ENCODE assay signal across 8 mouse cellular contexts in genomic region chr7:19303770-19304169, GRCm38 (mm10). TPM values are rescaled to one million over a fixed set of nuclear protein-coding genes. Genes with fewer than 3 reads are reported as not detected.
DNase-seq lines count a peak whose midpoint lies in the region; ATAC-seq and TF ChIP-seq lines count a peak whose summit lies in the region.

No protein-coding gene starts in this region.

- H3K36me3 ChIP-seq in G1E (replicated peaks): no peaks in the 10 kb centered on the region
- no peaks in the 10 kb centered on the region for H3K36me3 ChIP-seq in forebrain, postnatal 0 days (ENCODE audit: insufficient read depth)
- H3K36me3 ChIP-seq in hindbrain, embryonic 11.5 days (ENCODE audit: control insufficient read depth, insufficient read depth, low read length): no peaks in the 10 kb centered on the region
- H3K36me3 ChIP-seq in megakaryocyte, embryonic 14.5 days (replicated peaks; ENCODE audit: low read length): no peaks in the 10 kb centered on the region

- peaks cover 49% of the 10 kb centered on the region for H3K4me1 ChIP-seq in G1E (ENCODE audit: insufficient read depth, low read depth, low read length)
- H3K4me1 ChIP-seq in brown adipose tissue, adult 24 weeks (ENCODE audit: control insufficient read depth, insufficient read depth, insufficient read length, low read length): no peaks in the 10 kb centered on the region
- H3K4me1 ChIP-seq in forebrain, postnatal 0 days (ENCODE audit: insufficient read depth): peaks cover 7% of the 10 kb centered on the region; the same call in 1 of the 2 replicates
- peaks cover 4% of the 10 kb centered on the region; the same call in 1 of the 2 replicates for H3K4me1 ChIP-seq in hindbrain, embryonic 11.5 days (replicated peaks; ENCODE audit: control insufficient read depth, insufficient read depth, low read length)
- peaks cover 72% of the 10 kb centered on the region for H3K4me1 ChIP-seq in megakaryocyte, embryonic 14.5 days

- no peak for DNase-seq in G1E (ENCODE audit: low spot score)
- peak; percentile 60 for DNase-seq in forebrain, postnatal 0 days
- peak; percentile 93 for DNase-seq in hindbrain, embryonic 11.5 days (ENCODE audit: low spot score)
- DNase-seq in left cerebral cortex, adult 2 months (ENCODE audit: extremely low spot score in 1 of 2, low spot score in 2 of 2): peak; percentile 72 to 86
- peak; percentile 59 for DNase-seq in right cerebral cortex, postnatal 25 days

- H3K9ac ChIP-seq in forebrain, postnatal 0 days: no peak overlapping the region
- H3K9ac ChIP-seq in hindbrain, embryonic 11.5 days (ENCODE audit: low read depth, low read length): no peak overlapping the region

- no peaks in the 10 kb centered on the region for H3K9me3 ChIP-seq in G1E (replicated peaks)
- no peaks in the 10 kb centered on the region for H3K9me3 ChIP-seq in forebrain, postnatal 0 days (ENCODE audit: low read length)
- no peaks in the 10 kb centered on the region for H3K9me3 ChIP-seq in hindbrain, embryonic 11.5 days (ENCODE audit: control insufficient read depth, low read length)
- H3K9me3 ChIP-seq in megakaryocyte, embryonic 14.5 days: no peaks in the 10 kb centered on the region

- peak; percentile 78 for TF ChIP-seq CTCF in G1E (IDR thresholded peaks at IDR 0.05; ENCODE audit: low read depth, low read length)
- peak; percentile 72 for TF ChIP-seq CTCF in forebrain, postnatal 0 days (IDR thresholded peaks at IDR 0.05; ENCODE audit: low read depth)
- peak; percentile 92 for TF ChIP-seq CTCF in left cerebral cortex, adult 2 months (IDR thresholded peaks at IDR 0.05)

- no peak overlapping the region; the same call in 1 of the 2 replicates for H3K4me3 ChIP-seq in G1E (ENCODE audit: low read depth, low read length)
- 0 out of 2 replicates have a peak overlapping the region, but pooled peaks have one; percentile 5 for H3K4me3 ChIP-seq in brown adipose tissue, adult 24 weeks (ENCODE audit: insufficient read depth, low read depth, low read length)
- no peak overlapping the region; the same call in 1 of the 2 replicates for H3K4me3 ChIP-seq in forebrain, postnatal 0 days (ENCODE audit: low read depth, low read length)
- H3K4me3 ChIP-seq in hindbrain, embryonic 11.5 days (ENCODE audit: low read depth, low read length): peak overlapping the region; percentile 1; the same call in 1 of the 2 replicates
- H3K4me3 ChIP-seq in left cerebral cortex, adult 2 months: 0 out of 2 replicates have a peak overlapping the region, but pooled peaks have one; percentile 0
- H3K4me3 ChIP-seq in megakaryocyte, embryonic 14.5 days (replicated peaks): peak overlapping the region; percentile 89

- ATAC-seq in G1E (ENCODE audit: extremely low read depth, insufficient number of reproducible peaks, low FRiP score, poor library complexity, severe bottlenecking): no peak
- ATAC-seq in forebrain, postnatal 0 days: no peak
- ATAC-seq in hindbrain, embryonic 11.5 days (ENCODE audit: low FRiP score): no peak
- no peak for ATAC-seq in frontal cortex, adult (ENCODE audit: low TSS enrichment)

- no peak overlapping the region for H3K27ac ChIP-seq in brown adipose tissue, adult 24 weeks (replicated peaks; ENCODE audit: low read depth, low read length)
- H3K27ac ChIP-seq in forebrain, postnatal 0 days (ENCODE audit: low read depth, low read length): no peak overlapping the region
- no peak overlapping the region for H3K27ac ChIP-seq in hindbrain, embryonic 11.5 days (ENCODE audit: low read depth, low read length)
- no peak overlapping the region for H3K27ac ChIP-seq in left cerebral cortex, adult 2 months

- WGBS in forebrain, postnatal 0 days: 1% methylated on average over 16 of the region's 16 CpGs
- WGBS in hindbrain, embryonic 11.5 days: 3% methylated on average over 16 of the region's 16 CpGs

- intact Hi-C loops in left cerebral cortex, adult 2 months (cut with DNase I): loop anchor here (5.0 kb wide), 1 partner anchor 126 kb away; the partner anchor contains the start of gene Eml2

- peak overlapping the region; percentile 47 for H3K4me2 ChIP-seq in forebrain, postnatal 0 days (ENCODE audit: low read depth)
- H3K4me2 ChIP-seq in hindbrain, embryonic 11.5 days (replicated peaks; ENCODE audit: low read depth, low read length): no peak overlapping the region; the same call in 1 of the 2 replicates

- H3K27me3 ChIP-seq in G1E (ENCODE audit: insufficient read depth, low read length): peaks cover 35% of the 10 kb centered on the region
- H3K27me3 ChIP-seq in forebrain, postnatal 0 days (ENCODE audit: insufficient read depth, low read length): peaks cover 19% of the 10 kb centered on the region
- peaks cover 56% of the 10 kb centered on the region for H3K27me3 ChIP-seq in hindbrain, embryonic 11.5 days (ENCODE audit: control insufficient read depth, insufficient read depth, low read length)
- H3K27me3 ChIP-seq in megakaryocyte, embryonic 14.5 days (replicated peaks): peaks cover 51% of the 10 kb centered on the region

RNA-seq across cellular contexts. Expression of gene Fosb, which starts 6.1 kb away (rescaled TPM):
- total RNA-seq in G1E (2014; fragmentation: Nextera tagmentation) (0.19 TPM in 1 of 2 replicates, not detected in the other), G1E (2017) (0.29 and 0.38 TPM in 2 replicates)
- polyA plus RNA-seq in G1E (2012): 0.50 and 0.61 TPM in 2 replicates
- 2.7 and 48.0 TPM in 2 replicates for polyA plus RNA-seq in brown adipose tissue, adult 24 weeks (2012; ENCODE audit: insufficient read depth, insufficient read length, missing spikeins)
- total RNA-seq in forebrain, postnatal 0 days (2014; rRNA removed): 1.6 and 5.1 TPM in 2 replicates
- polyA plus RNA-seq in forebrain, postnatal 0 days (2015; fragmentation: Nextera tagmentation; extraction: Ambion mirVana): 0.28 and 0.36 TPM in 2 replicates
- not detected in 2 replicates for polyA plus RNA-seq in hindbrain, embryonic 11.5 days (2014; fragmentation: Nextera tagmentation; extraction: Ambion mirVana)
- 10 to 100 TPM; 27.0 to 59.5 TPM for total RNA-seq in left cerebral cortex, adult 2 months (2021)
- 12.9 and 33.1 TPM in 2 replicates for polyA plus RNA-seq in megakaryocyte, embryonic 14.5 days (2012; ENCODE audit: insufficient read depth, low replicate concordance)

RNA-seq across cellular contexts. Expression of gene Rtn2, which starts 21.3 kb away (rescaled TPM):
- total RNA-seq in G1E (2014; fragmentation: Nextera tagmentation): 0.73 and 0.98 TPM in 2 replicates
- total RNA-seq in G1E (2017): 0.06 and 0.11 TPM in 2 replicates
- 0.94 and 0.96 TPM in 2 replicates for polyA plus RNA-seq in G1E (2012)
- polyA plus RNA-seq in brown adipose tissue, adult 24 weeks (2012; ENCODE audit: insufficient read depth, insufficient read length, missing spikeins): 14.9 and 16.6 TPM in 2 replicates
- 154 and 163 TPM in 2 replicates for total RNA-seq in forebrain, postnatal 0 days (2014; rRNA removed)
- polyA plus RNA-seq in forebrain, postnatal 0 days (2015; fragmentation: Nextera tagmentation; extraction: Ambion mirVana): 126 and 136 TPM in 2 replicates
- polyA plus RNA-seq in hindbrain, embryonic 11.5 days (2014; fragmentation: Nextera tagmentation; extraction: Ambion mirVana): 49.6 and 52.1 TPM in 2 replicates
- 100 to 1,000 TPM; 110 to 122 TPM for total RNA-seq in left cerebral cortex, adult 2 months (2021)
- polyA plus RNA-seq in megakaryocyte, embryonic 14.5 days (2012; ENCODE audit: insufficient read depth, low replicate concordance): 6.1 and 8.4 TPM in 2 replicates

RNA-seq across cellular contexts. Expression of gene Ppm1n, which starts 23.9 kb away (rescaled TPM):
- total RNA-seq in G1E (2014; fragmentation: Nextera tagmentation): not detected in 2 replicates
- total RNA-seq in G1E (2017): not detected in 2 replicates
- not detected in 2 replicates for polyA plus RNA-seq in G1E (2012)
- not detected in 2 replicates for polyA plus RNA-seq in brown adipose tissue, adult 24 weeks (2012; ENCODE audit: insufficient read depth, insufficient read length, missing spikeins)
- total RNA-seq in forebrain, postnatal 0 days (2014; rRNA removed): 2.3 and 3.2 TPM in 2 replicates
- polyA plus RNA-seq in forebrain, postnatal 0 days (2015; fragmentation: Nextera tagmentation; extraction: Ambion mirVana): 0.69 and 1.1 TPM in 2 replicates
- polyA plus RNA-seq in hindbrain, embryonic 11.5 days (2014; fragmentation: Nextera tagmentation; extraction: Ambion mirVana): 0.18 TPM in 1 of 2 replicates, not detected in the other
- total RNA-seq in left cerebral cortex, adult 2 months (2021): not detected
- not detected in 2 replicates for polyA plus RNA-seq in megakaryocyte, embryonic 14.5 days (2012; ENCODE audit: insufficient read depth, low replicate concordance)

RNA-seq across cellular contexts. Expression of gene Vasp, which starts 32.2 kb away (rescaled TPM):
- total RNA-seq in G1E (2014; fragmentation: Nextera tagmentation): 146 and 171 TPM in 2 replicates
- 239 and 292 TPM in 2 replicates for total RNA-seq in G1E (2017)
- polyA plus RNA-seq in G1E (2012): 560 and 712 TPM in 2 replicates
- polyA plus RNA-seq in brown adipose tissue, adult 24 weeks (2012; ENCODE audit: insufficient read depth, insufficient read length, missing spikeins): 13.4 and 19.2 TPM in 2 replicates
- 40.6 and 45.9 TPM in 2 replicates for total RNA-seq in forebrain, postnatal 0 days (2014; rRNA removed)
- polyA plus RNA-seq in forebrain, postnatal 0 days (2015; fragmentation: Nextera tagmentation; extraction: Ambion mirVana): 30.0 and 30.6 TPM in 2 replicates
- 29.2 and 50.2 TPM in 2 replicates for polyA plus RNA-seq in hindbrain, embryonic 11.5 days (2014; fragmentation: Nextera tagmentation; extraction: Ambion mirVana)
- 10 to 100 TPM; 13.2 to 14.6 TPM for total RNA-seq in left cerebral cortex, adult 2 months (2021)
- 828 and 2,423 TPM in 2 replicates for polyA plus RNA-seq in megakaryocyte, embryonic 14.5 days (2012; ENCODE audit: insufficient read depth, low replicate concordance)

RNA-seq across cellular contexts. Expression of gene Ercc1, which starts 40.8 kb away (rescaled TPM):
- total RNA-seq in G1E (2014; fragmentation: Nextera tagmentation) (26.9 and 39.9 TPM in 2 replicates), G1E (2017) (29.7 and 50.1 TPM in 2 replicates)
- polyA plus RNA-seq in G1E (2012): 97.7 and 105 TPM in 2 replicates
- polyA plus RNA-seq in brown adipose tissue, adult 24 weeks (2012; ENCODE audit: insufficient read depth, insufficient read length, missing spikeins): 32.6 and 38.4 TPM in 2 replicates
- 56.6 and 73.6 TPM in 2 replicates for total RNA-seq in forebrain, postnatal 0 days (2014; rRNA removed)
- 80.5 and 81.0 TPM in 2 replicates for polyA plus RNA-seq in forebrain, postnatal 0 days (2015; fragmentation: Nextera tagmentation; extraction: Ambion mirVana)
- polyA plus RNA-seq in hindbrain, embryonic 11.5 days (2014; fragmentation: Nextera tagmentation; extraction: Ambion mirVana): 108 and 112 TPM in 2 replicates
- 10 to 100 TPM; 48.9 to 51.8 TPM for total RNA-seq in left cerebral cortex, adult 2 months (2021)
- polyA plus RNA-seq in megakaryocyte, embryonic 14.5 days (2012; ENCODE audit: insufficient read depth, low replicate concordance): 36.5 and 52.2 TPM in 2 replicates

Comparison
In these comparisons a context has a peak if more than half of its experiments do, and no peak if none do; other contexts are left out.
1. H3K4me3 ChIP-seq: peak in brown adipose tissue, adult 24 weeks (single experiment), hindbrain, embryonic 11.5 days (single experiment), left cerebral cortex, adult 2 months (single experiment) and megakaryocyte, embryonic 14.5 days (single experiment); none in G1E (single experiment) and forebrain, postnatal 0 days (single experiment).
2. Peak in every context shown above with its lines, with median percentiles within 50 percentile points of each other: CTCF ChIP-seq.